Mouse (Mus musculus) retina, postnatal 7 days (tissue): ENCODE results near the gene Kpna6.

Experiments used
- DNase-seq: peaks from one replicate; pipeline ENCODE4 v3.0.0-alpha.2; 2012; ENCODE audit warnings: low read depth, low spot score

Gene Kpna6

GRCm38 (mm10) chr4:129648656-129649055, 23.9 kb downstream of the Kpna6 start:
- no peak for DNase-seq

GRCm38 (mm10) chr4:129645204-129645603, 27.4 kb downstream of the Kpna6 start:
- no peak for DNase-seq

- DNase-seq = no peak
These were observed 30.8 kb downstream of the Kpna6 start for GRCm38 (mm10) chr4:129641756-129642155.

- peak; percentile 93 for DNase-seq
These were observed 31.7 kb downstream of the Kpna6 start, which contains the start of gene Txlna for GRCm38 (mm10) chr4:129640638-129641467. Txlna (minus strand) TSS chr4:129641065.

GRCm38 (mm10) chr4:129640101-129640637, 32.4 kb downstream of the Kpna6 start:
- no peak for DNase-seq

GRCm38 (mm10) chr4:129639221-129639620, 33.3 kb downstream of the Kpna6 start:
- DNase-seq = no peak

- DNase-seq = no peak
These were observed 38.7 kb downstream of the Kpna6 start for GRCm38 (mm10) chr4:129633852-129634251.

- DNase-seq = no peak
These were observed 40.7 kb downstream of the Kpna6 start for GRCm38 (mm10) chr4:129631867-129632266.

GRCm38 (mm10) chr4:129630944-129631343, 41.6 kb downstream of the Kpna6 start:
- no peak for DNase-seq

- no peak for DNase-seq
These were observed 46.5 kb downstream of the Kpna6 start for GRCm38 (mm10) chr4:129626035-129626434.

GRCm38 (mm10) chr4:129625496-129625895, 47.1 kb downstream of the Kpna6 start:
- DNase-seq = no peak

GRCm38 (mm10) chr4:129625029-129625370, 47.6 kb downstream of the Kpna6 start:
- no peak for DNase-seq

GRCm38 (mm10) chr4:129624281-129625028, 48.1 kb downstream of the Kpna6 start:
- peak; percentile 65 for DNase-seq

GRCm38 (mm10) chr4:129623681-129624091, 48.9 kb downstream of the Kpna6 start, which contains the start of gene Ccdc28b:
Ccdc28b (minus strand) TSS chr4:129623947.
- no peak for DNase-seq

- no peak for DNase-seq
These were observed 49.6 kb downstream of the Kpna6 start for GRCm38 (mm10) chr4:129622803-129623535.

- DNase-seq = no peak
These were observed 50.3 kb downstream of the Kpna6 start for GRCm38 (mm10) chr4:129622120-129622802.

GRCm38 (mm10) chr4:129621283-129621841, 51.2 kb downstream of the Kpna6 start:
- no peak for DNase-seq

- DNase-seq = no peak
These were observed 51.9 kb downstream of the Kpna6 start for GRCm38 (mm10) chr4:129620419-129621282.

GRCm38 (mm10) chr4:129618786-129619691, 53.5 kb downstream of the Kpna6 start, which contains the start of gene Iqcc:
Iqcc (minus strand) TSS chr4:129619099.
- DNase-seq = peak; percentile 88
